Mouse (Mus musculus): ENCODE data around the gene Trmt112. TPM values are rescaled to one million over a fixed set of nuclear protein-coding genes. Genes with fewer than 3 reads are reported as not detected.
"Not testable (repeated sequence)": the region's sequence is repeated elsewhere in the genome, so short reads cannot be mapped to it uniquely, and the experiment has no call there.

Gene Trmt112
- total RNA-seq, 1 experiment: 105 TPM

DNA sequence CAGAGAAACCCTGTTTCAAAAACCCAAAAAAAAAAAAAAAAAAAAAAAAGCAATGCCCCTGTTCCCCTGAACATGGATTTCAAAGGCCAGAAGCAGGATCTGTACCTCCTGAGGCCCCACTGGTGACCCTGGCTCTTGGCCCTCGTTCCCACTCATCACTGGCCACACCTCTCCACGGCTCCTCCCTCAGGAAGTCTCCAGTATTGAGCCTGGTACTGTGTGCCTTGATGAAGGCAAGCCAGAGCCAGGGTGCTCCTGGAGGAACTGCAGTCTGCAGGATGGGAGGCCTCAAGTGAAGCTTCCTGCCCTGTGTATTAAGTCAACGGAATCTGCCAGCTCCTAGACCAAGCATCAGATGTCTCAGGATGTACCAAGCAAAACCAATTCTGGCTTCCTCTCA is 3.3 kb upstream of the Trmt112 start:
- H3K36me3 ChIP-seq (ENCODE audit: control insufficient read depth, insufficient read depth, low read length, poor library complexity, severe bottlenecking): peaks cover 18% of the 10 kb centered on the region; the same call in 1 of the 2 replicates
- H3K9me3 ChIP-seq (ENCODE audit: control insufficient read depth, insufficient read depth, low read depth, low read length): no peaks in the 10 kb centered on the region
- H3K9ac ChIP-seq (ENCODE audit: insufficient read depth, low read depth, low read length, poor library complexity, severe bottlenecking): no peak overlapping the region
- no peak overlapping the region for H3K4me3 ChIP-seq (ENCODE audit: insufficient read depth in 1 of 2, low read depth in 1 of 2, low read length in 2 of 2, poor library complexity in 1 of 2, severe bottlenecking in 1 of 2)
- no peak for TF ChIP-seq CHD2 (IDR thresholded peaks at IDR 0.05; ENCODE audit: low read depth, low read length)
- H3K4me1 ChIP-seq (ENCODE audit: control insufficient read depth in 2 of 2, insufficient read depth in 2 of 2, low read length in 2 of 2, poor library complexity in 1 of 2): peaks cover 0 to 4% of the 10 kb centered on the region in 2 experiments; a peak in 1 of 4 replicates
- no peak for DNase-seq (ENCODE audit: low read depth, low spot score)
- in situ Hi-C loops (cut with MboI; ENCODE audit: low sequenced_read_pairs in 2 of 2, unreplicated experiment in 2 of 2): no loop called here
- H3K27ac ChIP-seq (ENCODE audit: insufficient read depth, low read depth, low read length, poor library complexity, severe bottlenecking): no peak overlapping the region

DNA sequence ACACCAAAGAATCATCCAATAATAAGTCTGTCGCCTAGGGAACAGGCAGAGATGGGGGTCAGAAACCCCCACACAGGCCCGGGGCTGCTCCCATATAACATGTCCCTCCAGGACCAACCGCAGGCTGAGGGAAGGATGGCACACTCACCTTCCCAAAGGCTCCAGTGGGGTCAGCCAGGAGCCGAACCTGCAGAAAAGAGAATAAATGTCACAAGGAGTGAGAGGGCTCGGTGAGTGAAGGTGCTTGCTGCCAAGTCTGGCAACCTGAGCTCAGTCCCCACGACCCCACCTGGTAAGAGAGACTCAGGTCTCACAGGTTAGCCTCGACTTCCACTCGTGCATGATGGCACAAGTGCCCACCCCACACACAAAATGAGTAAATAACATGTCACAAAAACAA is 2.4 kb upstream of the Trmt112 start:
- Histone ChIP-seq H3K27ac (ENCODE audit: insufficient read depth, low read depth, low read length, poor library complexity, severe bottlenecking) (no peak overlapping the region), H3K9me3 (ENCODE audit: control insufficient read depth, insufficient read depth, low read depth, low read length) (no peaks in the 10 kb centered on the region), H3K9ac (ENCODE audit: insufficient read depth, low read depth, low read length, poor library complexity, severe bottlenecking) (no peak overlapping the region), H3K36me3 (ENCODE audit: control insufficient read depth, insufficient read depth, low read length, poor library complexity, severe bottlenecking) (peaks cover 26% of the 10 kb centered on the region), H3K4me1 (ENCODE audit: control insufficient read depth in 2 of 2, insufficient read depth in 2 of 2, low read length in 2 of 2, poor library complexity in 1 of 2) (peaks cover 0 to 4% of the 10 kb centered on the region in 2 experiments; a peak in 2 of 4 replicates), H3K4me3 (ENCODE audit: insufficient read depth in 1 of 2, low read depth in 1 of 2, low read length in 2 of 2, poor library complexity in 1 of 2, severe bottlenecking in 1 of 2) (no peak overlapping the region)
- TF ChIP-seq MAFK (IDR thresholded peaks at IDR 0.05; ENCODE audit: insufficient read depth, low read depth, low read length): no peak
- DNase-seq (ENCODE audit: low read depth, low spot score): no peak
- in situ Hi-C loops (cut with MboI; ENCODE audit: low sequenced_read_pairs in 2 of 2, unreplicated experiment in 2 of 2): no loop called here

DNA sequence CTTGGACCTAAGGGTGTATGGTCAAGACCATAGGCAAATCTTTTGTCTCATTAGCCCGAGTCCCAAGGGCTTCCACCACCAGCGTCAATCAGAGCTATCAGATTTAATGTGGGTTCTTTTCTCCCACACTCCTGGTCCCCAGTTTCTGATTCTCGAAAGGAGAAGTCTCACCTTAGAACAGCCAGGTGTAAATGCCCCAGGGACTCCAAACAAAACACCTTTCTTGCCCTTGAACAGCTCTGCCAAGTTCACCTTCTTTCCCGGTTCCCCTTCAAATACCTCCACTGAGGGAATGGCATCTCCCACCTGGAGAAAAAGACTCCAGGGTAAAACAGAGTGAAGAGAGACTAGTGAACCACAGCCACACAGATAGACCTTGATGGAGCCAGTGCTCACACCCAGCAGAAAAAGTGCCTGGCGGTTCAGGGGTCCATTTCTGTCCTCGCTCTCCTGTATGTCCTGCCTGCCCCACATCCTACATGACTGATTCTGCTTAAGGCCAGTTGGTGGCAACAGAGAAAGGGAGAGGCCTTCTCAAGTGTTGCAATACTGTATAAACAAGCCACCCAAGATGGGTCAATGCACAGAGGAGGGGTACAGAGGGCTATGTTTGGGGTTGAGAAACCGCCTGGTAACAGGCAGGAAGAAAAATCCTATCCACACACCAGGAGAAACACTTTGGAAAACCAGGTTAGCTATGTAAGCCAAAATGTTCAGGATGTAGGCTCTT is 1.5 kb upstream of the Trmt112 start:
- Histone ChIP-seq H3K9ac (ENCODE audit: insufficient read depth, low read depth, low read length, poor library complexity, severe bottlenecking) (0 out of 2 replicates have a peak overlapping the region, but pooled peaks have one; percentile 2), H3K27ac (ENCODE audit: insufficient read depth, low read depth, low read length, poor library complexity, severe bottlenecking) (no peak overlapping the region)

DNA sequence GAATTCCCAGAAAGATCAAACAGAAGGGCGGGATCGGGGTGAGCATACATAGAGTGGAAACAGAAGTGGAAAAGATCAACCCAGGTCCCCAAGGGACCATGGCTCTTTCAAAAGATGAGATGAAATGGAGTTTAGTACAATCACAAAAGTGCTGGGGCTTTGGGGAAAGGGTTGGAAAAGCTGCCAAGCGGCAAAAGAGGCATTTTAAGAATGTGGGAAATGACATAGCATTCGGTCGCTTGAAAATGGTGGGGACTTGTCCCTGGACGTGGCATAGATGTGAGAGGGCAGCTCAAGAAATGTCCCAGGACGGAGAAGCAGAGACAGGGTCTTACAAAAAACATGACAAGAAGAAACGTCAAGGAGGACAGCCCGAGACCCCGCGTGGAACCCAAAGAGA is 477 bp upstream of the Trmt112 start:
- peaks cover 39% of the 10 kb centered on the region for H3K36me3 ChIP-seq (ENCODE audit: control insufficient read depth, insufficient read depth, low read length, poor library complexity, severe bottlenecking)

More for the DNA sequence above, 1.5 kb upstream of the Trmt112 start:
- H3K36me3 ChIP-seq (ENCODE audit: control insufficient read depth, insufficient read depth, low read length, poor library complexity, severe bottlenecking): peaks cover 34% of the 10 kb centered on the region
- H3K9me3 ChIP-seq (ENCODE audit: control insufficient read depth, insufficient read depth, low read depth, low read length): no peaks in the 10 kb centered on the region
- peaks cover 0 to 4% of the 10 kb centered on the region in 2 experiments; a peak in 2 of 4 replicates for H3K4me1 ChIP-seq (ENCODE audit: control insufficient read depth in 2 of 2, insufficient read depth in 2 of 2, low read length in 2 of 2, poor library complexity in 1 of 2)
- no peak overlapping the region for H3K4me3 ChIP-seq (ENCODE audit: insufficient read depth in 1 of 2, low read depth in 1 of 2, low read length in 2 of 2, poor library complexity in 1 of 2, severe bottlenecking in 1 of 2)
- no peak for DNase-seq (ENCODE audit: low read depth, low spot score)
- TF ChIP-seq ZNF384 (IDR thresholded peaks at IDR 0.05; ENCODE audit: low read depth, low read length): no peak
- TF ChIP-seq CHD2 (IDR thresholded peaks at IDR 0.05; ENCODE audit: low read depth, low read length): no peak
- no peak for TF ChIP-seq ZC3H11A (IDR thresholded peaks at IDR 0.05; ENCODE audit: borderline replicate concordance, low read depth, low read length)
- no peak for TF ChIP-seq HCFC1 (IDR thresholded peaks at IDR 0.05; ENCODE audit: borderline replicate concordance, insufficient read depth, low read length)
- no peak for TF ChIP-seq MAFK (IDR thresholded peaks at IDR 0.05; ENCODE audit: insufficient read depth, low read depth, low read length)
- in situ Hi-C loops (cut with MboI; ENCODE audit: low sequenced_read_pairs in 2 of 2, unreplicated experiment in 2 of 2): no loop called here

DNA sequence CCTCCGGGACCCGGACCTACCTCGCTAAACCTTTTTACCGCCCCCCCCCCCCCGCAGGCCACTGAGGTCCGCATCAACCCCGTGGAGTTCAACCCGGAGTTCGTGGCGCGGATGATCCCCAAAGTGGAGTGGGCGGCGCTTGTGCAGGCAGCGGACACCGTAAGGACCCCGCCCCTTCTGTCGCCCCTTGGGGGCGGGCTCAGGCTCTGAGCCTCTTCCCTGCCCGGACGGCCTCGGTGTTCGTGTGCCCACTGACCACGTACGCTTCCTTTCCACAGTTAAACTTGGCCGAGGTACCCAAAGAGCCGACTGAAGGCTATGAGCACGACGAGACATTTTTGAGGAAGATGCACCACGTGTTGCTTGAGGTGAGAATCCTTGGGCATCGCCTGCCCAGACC is 808 bp downstream of the Trmt112 start:
- peak overlapping the region; percentile 84 for H3K9ac ChIP-seq (ENCODE audit: insufficient read depth, low read depth, low read length, poor library complexity, severe bottlenecking)
- in situ Hi-C loops (cut with MboI; ENCODE audit: low sequenced_read_pairs in 2 of 2, unreplicated experiment in 2 of 2); H3K9me3 ChIP-seq (ENCODE audit: control insufficient read depth, insufficient read depth, low read depth, low read length); DNase-seq (ENCODE audit: low read depth, low spot score); H3K4me1 ChIP-seq (ENCODE audit: control insufficient read depth in 2 of 2, insufficient read depth in 2 of 2, low read length in 2 of 2, poor library complexity in 1 of 2): not testable (repeated sequence)
- peaks cover 39% of the 10 kb centered on the region for H3K36me3 ChIP-seq (ENCODE audit: control insufficient read depth, insufficient read depth, low read length, poor library complexity, severe bottlenecking)
- H3K4me3 ChIP-seq (ENCODE audit: insufficient read depth in 1 of 2, low read depth in 1 of 2, low read length in 2 of 2, poor library complexity in 1 of 2, severe bottlenecking in 1 of 2): peak overlapping the region; percentile 76 to 93
- peak overlapping the region; percentile 93 for H3K27ac ChIP-seq (ENCODE audit: insufficient read depth, low read depth, low read length, poor library complexity, severe bottlenecking)

More for the DNA sequence above, 477 bp upstream of the Trmt112 start:
- no peaks in the 10 kb centered on the region for H3K9me3 ChIP-seq (ENCODE audit: control insufficient read depth, insufficient read depth, low read depth, low read length)
- peak overlapping the region; percentile 85 for H3K9ac ChIP-seq (ENCODE audit: insufficient read depth, low read depth, low read length, poor library complexity, severe bottlenecking)
- in situ Hi-C loops (cut with MboI; ENCODE audit: low sequenced_read_pairs in 2 of 2, unreplicated experiment in 2 of 2): no loop called here
- TF ChIP-seq CHD2 (IDR thresholded peaks at IDR 0.05; ENCODE audit: low read depth, low read length) (no peak), ZNF384 (IDR thresholded peaks at IDR 0.05; ENCODE audit: low read depth, low read length) (no peak), ZC3H11A (IDR thresholded peaks at IDR 0.05; ENCODE audit: borderline replicate concordance, low read depth, low read length) (no peak), HCFC1 (IDR thresholded peaks at IDR 0.05; ENCODE audit: borderline replicate concordance, insufficient read depth, low read length) (no peak), MAFK (IDR thresholded peaks at IDR 0.05; ENCODE audit: insufficient read depth, low read depth, low read length) (no peak)
- peaks cover 0 to 4% of the 10 kb centered on the region in 2 experiments; a peak in 2 of 4 replicates for H3K4me1 ChIP-seq (ENCODE audit: control insufficient read depth in 2 of 2, insufficient read depth in 2 of 2, low read length in 2 of 2, poor library complexity in 1 of 2)
- H3K4me3 ChIP-seq (ENCODE audit: insufficient read depth in 1 of 2, low read depth in 1 of 2, low read length in 2 of 2, poor library complexity in 1 of 2, severe bottlenecking in 1 of 2): peak overlapping the region; percentile 76 to 93
- DNase-seq (ENCODE audit: low read depth, low spot score): no peak
- H3K27ac ChIP-seq (ENCODE audit: insufficient read depth, low read depth, low read length, poor library complexity, severe bottlenecking): 0 out of 2 replicates have a peak overlapping the region, but pooled peaks have one; percentile 93
